Mouse (Mus musculus): ENCODE data around the gene Hydin. TPM values are rescaled to one million over a fixed set of nuclear protein-coding genes. Genes with fewer than 3 reads are reported as not detected.
"Not testable (repeated sequence)": the region's sequence is repeated elsewhere in the genome, so short reads cannot be mapped to it uniquely, and the experiment has no call there.

Gene Hydin
- polyA plus RNA-seq, 1 experiment from 2014 or later, result 0.01 TPM

DNA sequence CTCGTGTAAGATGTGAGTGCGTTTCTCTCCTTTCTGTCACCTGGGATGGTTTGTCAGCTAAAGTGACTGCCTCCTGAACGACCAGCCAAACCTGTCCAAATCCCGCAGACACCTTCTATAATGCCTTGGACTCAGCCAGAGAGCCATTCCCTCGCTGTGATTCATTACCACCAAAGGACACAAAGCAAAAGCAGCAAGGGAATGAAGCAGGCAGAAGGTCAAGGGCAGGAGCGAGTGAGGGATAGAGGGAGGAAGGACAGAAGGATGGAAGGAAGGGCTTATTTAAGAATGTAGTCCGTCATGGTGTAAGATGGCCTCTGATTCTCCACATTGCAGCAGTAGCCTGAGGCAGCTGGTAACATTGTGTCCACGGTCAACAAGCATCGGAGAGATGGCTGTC lies 229.5 kb downstream of the Hydin start:
- Histone ChIP-seq H3K36me3 (ENCODE audit: control insufficient read depth, insufficient read depth, low read length) (no peaks in the 10 kb centered on the region), H3K4me3 (ENCODE audit: low read depth, low read length) (no peak overlapping the region), H3K27ac (ENCODE audit: low read depth) (no peak overlapping the region), H3K27me3 (replicated peaks; ENCODE audit: control insufficient read depth, insufficient read depth, low read length) (0 out of 2 replicates have a peak, but pooled peaks cover 2% of the 10 kb centered on the region), H3K4me2 (ENCODE audit: low read length) (no peak overlapping the region), H3K4me1 (replicated peaks; ENCODE audit: control insufficient read depth, insufficient read depth, low read length) (no peaks in the 10 kb centered on the region), H3K9ac (ENCODE audit: low read length) (no peak overlapping the region), H3K9me3 (ENCODE audit: control insufficient read depth, low read length) (no peaks in the 10 kb centered on the region)
- ATAC-seq (replicated peaks; ENCODE audit: low FRiP score, low TSS enrichment, low read depth), result no peak
- DNase-seq (ENCODE audit: low spot score), result no peak
- WGBS, result 81% methylated on average over 9 of the region's 9 CpGs

DNA sequence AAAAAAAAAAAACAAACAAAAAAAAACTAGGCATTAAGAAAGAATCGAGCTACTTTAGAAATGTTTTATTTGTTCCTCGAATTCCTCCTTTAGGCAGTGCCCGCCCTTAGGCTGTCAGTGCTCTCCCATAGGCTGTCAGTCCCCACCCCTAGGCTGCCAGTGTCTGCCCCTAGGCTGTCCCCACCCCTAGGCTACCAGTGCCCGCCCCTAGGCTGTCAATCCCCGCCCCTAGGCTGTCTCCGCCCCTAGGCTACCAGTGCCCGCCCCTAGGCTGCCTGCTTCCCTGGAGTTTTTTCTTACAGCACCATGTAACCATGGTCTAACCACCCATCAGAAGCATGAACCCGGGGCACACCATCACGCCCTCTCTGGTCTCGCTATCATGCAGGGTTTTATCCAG lies 233.5 kb downstream of the Hydin start:
- Histone ChIP-seq H3K4me1 (replicated peaks; ENCODE audit: control insufficient read depth, insufficient read depth, low read length) (no peaks in the 10 kb centered on the region), H3K9me3 (ENCODE audit: control insufficient read depth, low read length) (no peaks in the 10 kb centered on the region), H3K4me3 (ENCODE audit: low read depth, low read length) (no peak overlapping the region), H3K27ac (ENCODE audit: low read depth) (no peak overlapping the region), H3K9ac (ENCODE audit: low read length) (no peak overlapping the region), H3K4me2 (ENCODE audit: low read length) (no peak overlapping the region), H3K27me3 (replicated peaks; ENCODE audit: control insufficient read depth, insufficient read depth, low read length) (0 out of 2 replicates have a peak, but pooled peaks cover 8% of the 10 kb centered on the region), H3K36me3 (ENCODE audit: control insufficient read depth, insufficient read depth, low read length) (no peaks in the 10 kb centered on the region)
- peak; percentile 57 for DNase-seq (ENCODE audit: low spot score)
- ATAC-seq (replicated peaks; ENCODE audit: low FRiP score, low TSS enrichment, low read depth), result peak; percentile 83
- WGBS, result 29% methylated on average over 10 of the region's 10 CpGs

DNA sequence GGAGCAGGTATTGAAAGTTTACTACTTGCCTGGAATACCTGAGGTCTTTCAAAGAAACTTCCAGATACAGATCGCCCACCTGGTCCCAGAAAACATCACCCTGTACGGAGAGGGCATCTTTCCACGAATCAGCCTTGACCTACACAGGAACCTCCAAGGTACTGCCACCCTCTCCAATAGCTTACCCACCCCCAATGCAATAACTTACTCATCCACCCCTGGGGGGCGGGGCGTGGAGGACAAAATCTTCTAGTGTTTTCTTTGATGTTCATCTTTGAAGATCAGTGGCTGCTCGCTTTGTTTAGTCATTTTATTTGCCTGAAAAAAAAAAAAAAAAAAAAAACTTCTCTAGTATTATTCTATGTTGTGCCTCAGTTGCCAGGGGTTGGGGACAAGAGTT lies 233.9 kb downstream of the Hydin start:
- H3K4me3 ChIP-seq (ENCODE audit: low read depth, low read length), result no peak overlapping the region
- WGBS, result 71% methylated on average over 6 of the region's 6 CpGs
- ATAC-seq (replicated peaks; ENCODE audit: low FRiP score, low TSS enrichment, low read depth), result 0 out of 2 replicates have a peak, but pooled peaks have one; percentile 15
- no peaks in the 10 kb centered on the region for H3K9me3 ChIP-seq (ENCODE audit: control insufficient read depth, low read length)
- 0 out of 2 replicates have a peak, but pooled peaks cover 8% of the 10 kb centered on the region for H3K27me3 ChIP-seq (replicated peaks; ENCODE audit: control insufficient read depth, insufficient read depth, low read length)
- DNase-seq (ENCODE audit: low spot score), result no peak
- no peak overlapping the region for H3K9ac ChIP-seq (ENCODE audit: low read length)
- H3K4me2 ChIP-seq (ENCODE audit: low read length), result no peak overlapping the region
- no peaks in the 10 kb centered on the region for H3K36me3 ChIP-seq (ENCODE audit: control insufficient read depth, insufficient read depth, low read length)
- H3K27ac ChIP-seq (ENCODE audit: low read depth), result no peak overlapping the region
- no peaks in the 10 kb centered on the region for H3K4me1 ChIP-seq (replicated peaks; ENCODE audit: control insufficient read depth, insufficient read depth, low read length)

DNA sequence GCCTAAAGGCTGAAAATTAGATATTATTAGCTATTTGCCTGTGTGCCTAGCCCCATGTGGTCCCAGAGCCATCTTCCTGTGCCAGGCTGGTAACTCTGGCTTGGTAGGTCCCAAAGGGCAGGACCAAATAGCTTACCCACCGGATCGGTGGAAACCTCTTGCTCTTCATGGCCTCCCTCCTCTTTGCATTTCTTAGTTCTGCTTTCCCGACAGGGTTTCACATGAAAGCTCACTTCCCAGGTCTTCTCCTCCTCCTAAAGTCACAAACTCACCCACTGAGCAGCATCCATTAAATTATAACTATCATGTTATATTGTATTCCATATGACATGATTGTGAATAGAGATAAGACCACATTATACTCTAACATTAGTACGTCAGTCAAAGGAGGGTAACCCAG lies 234.6 kb downstream of the Hydin start:
- Histone ChIP-seq H3K4me2 (ENCODE audit: low read length) (no peak overlapping the region), H3K27me3 (replicated peaks; ENCODE audit: control insufficient read depth, insufficient read depth, low read length) (0 out of 2 replicates have a peak, but pooled peaks cover 8% of the 10 kb centered on the region), H3K36me3 (ENCODE audit: control insufficient read depth, insufficient read depth, low read length) (no peaks in the 10 kb centered on the region), H3K4me1 (replicated peaks; ENCODE audit: control insufficient read depth, insufficient read depth, low read length) (no peaks in the 10 kb centered on the region), H3K27ac (ENCODE audit: low read depth) (no peak overlapping the region), H3K9me3 (ENCODE audit: control insufficient read depth, low read length) (no peaks in the 10 kb centered on the region), H3K9ac (ENCODE audit: low read length) (no peak overlapping the region), H3K4me3 (ENCODE audit: low read depth, low read length) (no peak overlapping the region)
- ATAC-seq (replicated peaks; ENCODE audit: low FRiP score, low TSS enrichment, low read depth) (no peak), DNase-seq (ENCODE audit: low spot score) (no peak)
- 93% methylated on average over 4 of the region's 4 CpGs for WGBS

DNA sequence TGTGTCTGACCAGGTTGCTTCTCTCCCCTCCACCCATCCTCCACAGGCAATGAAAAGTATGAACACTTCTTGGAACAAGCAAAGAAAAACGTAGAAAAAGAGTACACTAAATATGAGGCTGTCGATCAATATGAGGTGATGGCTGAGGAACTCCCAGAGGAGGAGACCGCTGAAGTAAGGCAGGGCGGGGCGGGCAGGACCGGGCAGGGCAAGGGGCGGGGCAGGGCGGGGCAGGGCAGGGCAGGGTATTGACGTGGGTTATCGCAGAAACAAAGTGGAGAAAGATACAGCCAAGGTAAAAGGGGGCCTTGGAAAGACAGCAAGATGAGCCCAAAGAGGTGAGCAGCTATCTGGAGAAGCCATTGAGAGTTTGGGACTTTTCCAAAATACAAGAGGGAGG lies 236.1 kb downstream of the Hydin start:
- no peak overlapping the region for H3K4me2 ChIP-seq (ENCODE audit: low read length)
- H3K4me1 ChIP-seq (replicated peaks; ENCODE audit: control insufficient read depth, insufficient read depth, low read length), result no peaks in the 10 kb centered on the region
- H3K9ac ChIP-seq (ENCODE audit: low read length), result no peak overlapping the region
- no peak overlapping the region for H3K4me3 ChIP-seq (ENCODE audit: low read depth, low read length)
- no peak overlapping the region for H3K27ac ChIP-seq (ENCODE audit: low read depth)
- 0 out of 2 replicates have a peak, but pooled peaks cover 8% of the 10 kb centered on the region for H3K27me3 ChIP-seq (replicated peaks; ENCODE audit: control insufficient read depth, insufficient read depth, low read length)
- no peaks in the 10 kb centered on the region for H3K36me3 ChIP-seq (ENCODE audit: control insufficient read depth, insufficient read depth, low read length)
- H3K9me3 ChIP-seq (ENCODE audit: control insufficient read depth, low read length), result no peaks in the 10 kb centered on the region
- DNase-seq (ENCODE audit: low spot score) (no peak), ATAC-seq (replicated peaks; ENCODE audit: low FRiP score, low TSS enrichment, low read depth) (no peak)
- WGBS, result 20% methylated on average over 10 of the region's 10 CpGs

DNA sequence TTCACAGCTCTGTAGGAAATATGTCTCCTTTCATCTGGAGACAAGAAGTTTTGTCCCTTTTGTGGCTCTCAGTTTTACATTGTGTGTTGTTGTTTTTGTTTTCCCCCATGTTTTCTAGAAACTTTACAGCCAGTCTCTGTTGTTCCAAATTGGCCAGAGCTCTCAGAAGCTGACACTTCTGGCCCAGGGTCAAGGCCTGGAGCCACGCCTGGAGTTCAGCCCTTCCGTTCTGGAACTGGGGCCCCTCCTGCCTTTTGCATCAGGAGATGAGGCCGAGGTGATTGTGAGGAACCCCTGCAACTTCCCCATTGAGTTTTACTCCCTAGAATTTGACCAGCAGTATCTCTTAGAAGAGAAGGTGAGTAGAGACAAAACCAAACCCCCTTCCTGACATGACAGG lies 242.0 kb downstream of the Hydin start:
- no peak overlapping the region for H3K4me2 ChIP-seq (ENCODE audit: low read length)
- H3K4me3 ChIP-seq (ENCODE audit: low read depth, low read length), result no peak overlapping the region
- no peaks in the 10 kb centered on the region for H3K9me3 ChIP-seq (ENCODE audit: control insufficient read depth, low read length)
- H3K27ac ChIP-seq (ENCODE audit: low read depth), result no peak overlapping the region
- H3K27me3 ChIP-seq (replicated peaks; ENCODE audit: control insufficient read depth, insufficient read depth, low read length), result no peaks in the 10 kb centered on the region
- 79% methylated on average over 3 of the region's 3 CpGs for WGBS
- ATAC-seq (replicated peaks; ENCODE audit: low FRiP score, low TSS enrichment, low read depth), result no peak
- H3K9ac ChIP-seq (ENCODE audit: low read length), result no peak overlapping the region
- no peaks in the 10 kb centered on the region for H3K36me3 ChIP-seq (ENCODE audit: control insufficient read depth, insufficient read depth, low read length)
- no peaks in the 10 kb centered on the region for H3K4me1 ChIP-seq (replicated peaks; ENCODE audit: control insufficient read depth, insufficient read depth, low read length)
- no peak for DNase-seq (ENCODE audit: low spot score)

DNA sequence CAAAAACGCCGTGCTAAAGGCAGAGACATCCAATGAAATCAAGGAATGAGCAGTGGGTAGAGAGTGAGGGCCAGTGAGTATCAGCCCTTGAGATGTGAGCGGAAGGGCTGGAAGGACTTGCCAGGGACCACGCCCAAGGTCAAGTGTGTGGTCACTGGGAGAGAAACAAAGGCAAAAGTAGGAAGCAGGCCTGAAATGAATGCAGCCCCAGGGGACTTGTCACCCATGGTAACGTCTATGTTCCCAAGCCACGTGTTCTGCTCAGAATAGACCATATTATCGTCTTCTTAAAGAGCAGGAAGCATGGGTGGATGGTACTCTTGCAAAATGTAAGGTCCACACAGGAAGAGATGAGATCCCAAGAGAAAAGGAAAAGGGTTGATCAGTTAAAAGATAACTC lies 253.0 kb downstream of the Hydin start:
- H3K27me3 ChIP-seq (replicated peaks; ENCODE audit: control insufficient read depth, insufficient read depth, low read length), result no peaks in the 10 kb centered on the region
- no peaks in the 10 kb centered on the region for H3K4me1 ChIP-seq (replicated peaks; ENCODE audit: control insufficient read depth, insufficient read depth, low read length)
- no peak overlapping the region for H3K27ac ChIP-seq (ENCODE audit: low read depth)
- H3K9me3 ChIP-seq (ENCODE audit: control insufficient read depth, low read length), result no peaks in the 10 kb centered on the region
- no peak overlapping the region for H3K4me3 ChIP-seq (ENCODE audit: low read depth, low read length)
- H3K4me2 ChIP-seq (ENCODE audit: low read length), result no peak overlapping the region
- no peak for ATAC-seq (replicated peaks; ENCODE audit: low FRiP score, low TSS enrichment, low read depth)
- DNase-seq (ENCODE audit: low spot score), result no peak
- WGBS, result 84% methylated on average over 7 of the region's 7 CpGs
- no peak overlapping the region for H3K9ac ChIP-seq (ENCODE audit: low read length)
- no peaks in the 10 kb centered on the region for H3K36me3 ChIP-seq (ENCODE audit: control insufficient read depth, insufficient read depth, low read length)

DNA sequence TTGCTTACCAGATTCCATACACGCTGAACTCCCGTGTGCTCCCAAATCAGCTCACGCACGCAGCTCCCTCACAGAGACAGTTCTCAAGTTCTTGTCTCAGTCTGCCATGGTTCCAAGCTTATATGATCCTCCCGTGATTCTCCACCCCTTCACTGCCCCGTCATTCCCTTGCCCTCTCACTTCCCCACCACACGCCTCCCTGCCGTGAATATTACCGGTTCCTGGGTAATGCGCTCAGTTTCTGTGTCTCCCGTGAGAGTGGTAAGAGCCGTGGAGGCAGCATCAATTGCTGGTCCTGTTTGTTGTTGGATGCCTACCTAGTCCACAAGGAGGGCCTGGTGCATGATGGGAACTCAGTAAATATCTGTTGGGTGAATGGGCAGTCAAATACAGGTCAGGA lies 255.1 kb downstream of the Hydin start:
- Histone ChIP-seq H3K27me3 (replicated peaks; ENCODE audit: control insufficient read depth, insufficient read depth, low read length) (no peaks in the 10 kb centered on the region), H3K4me2 (ENCODE audit: low read length) (no peak overlapping the region), H3K36me3 (ENCODE audit: control insufficient read depth, insufficient read depth, low read length) (no peaks in the 10 kb centered on the region), H3K4me1 (replicated peaks; ENCODE audit: control insufficient read depth, insufficient read depth, low read length) (no peaks in the 10 kb centered on the region), H3K9me3 (ENCODE audit: control insufficient read depth, low read length) (no peaks in the 10 kb centered on the region), H3K27ac (ENCODE audit: low read depth) (no peak overlapping the region), H3K9ac (ENCODE audit: low read length) (no peak overlapping the region), H3K4me3 (ENCODE audit: low read depth, low read length) (no peak overlapping the region)
- 92% methylated on average over 12 of the region's 12 CpGs for WGBS
- ATAC-seq (replicated peaks; ENCODE audit: low FRiP score, low TSS enrichment, low read depth), result no peak
- no peak for DNase-seq (ENCODE audit: low spot score)

DNA sequence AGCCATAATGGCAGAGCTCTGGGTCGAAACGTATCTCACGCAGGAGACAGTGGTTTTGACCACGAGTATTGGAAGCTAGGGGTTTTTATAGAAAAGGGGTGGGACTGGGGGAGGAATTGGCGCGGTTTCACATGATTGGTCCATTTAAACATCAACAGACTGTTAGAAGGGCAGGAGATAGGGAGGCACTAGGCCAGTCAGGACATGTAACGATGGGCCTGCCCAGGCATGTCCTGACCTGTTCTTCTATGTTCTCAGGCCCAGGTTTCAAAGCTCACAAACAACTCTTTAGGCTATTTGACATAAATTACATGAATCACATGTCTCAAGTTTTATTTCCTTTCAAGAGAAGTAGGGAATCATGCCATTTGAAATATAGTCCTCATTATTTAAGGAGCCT lies 255.7 kb downstream of the Hydin start:
- not testable (repeated sequence) for H3K36me3 ChIP-seq (ENCODE audit: control insufficient read depth, insufficient read depth, low read length); H3K4me2 ChIP-seq (ENCODE audit: low read length); H3K9ac ChIP-seq (ENCODE audit: low read length); H3K27me3 ChIP-seq (replicated peaks; ENCODE audit: control insufficient read depth, insufficient read depth, low read length); ATAC-seq (replicated peaks; ENCODE audit: low FRiP score, low TSS enrichment, low read depth); H3K27ac ChIP-seq (ENCODE audit: low read depth); DNase-seq (ENCODE audit: low spot score); H3K4me1 ChIP-seq (replicated peaks; ENCODE audit: control insufficient read depth, insufficient read depth, low read length); H3K9me3 ChIP-seq (ENCODE audit: control insufficient read depth, low read length); H3K4me3 ChIP-seq (ENCODE audit: low read depth, low read length)
- WGBS, result 86% methylated on average over 7 of the region's 7 CpGs
